Mouse (Mus musculus) spleen, adult 2 months (tissue): ENCODE measurements around the gene She.

ENCODE experiments used
- CTCF ChIP-seq: fragments of 200-500 bp; IDR thresholded peaks from 2 replicates; pipeline ENCODE4 v1.5.1; 2011; ENCODE audit warnings: mild to moderate bottlenecking, inconsistent platforms; ENCODE audit not compliant: insufficient read depth, insufficient read length, insufficient replicate concordance; ENCODE audit errors: extremely low read depth
- POLR2A ChIP-seq: fragments of 200-500 bp; IDR thresholded peaks from 2 replicates; pipeline ENCODE4 v1.6.1; 2011; ENCODE audit warnings: low read depth, low read length, inconsistent platforms

GRCm38 (mm10) chr3:89826295-89826694 lies 4.9 kb upstream of the She start:
- TF ChIP-seq CTCF (no peak), POLR2A (no peak)
